Mouse (Mus musculus): ENCODE results near the gene Cdcp2.

DNA sequence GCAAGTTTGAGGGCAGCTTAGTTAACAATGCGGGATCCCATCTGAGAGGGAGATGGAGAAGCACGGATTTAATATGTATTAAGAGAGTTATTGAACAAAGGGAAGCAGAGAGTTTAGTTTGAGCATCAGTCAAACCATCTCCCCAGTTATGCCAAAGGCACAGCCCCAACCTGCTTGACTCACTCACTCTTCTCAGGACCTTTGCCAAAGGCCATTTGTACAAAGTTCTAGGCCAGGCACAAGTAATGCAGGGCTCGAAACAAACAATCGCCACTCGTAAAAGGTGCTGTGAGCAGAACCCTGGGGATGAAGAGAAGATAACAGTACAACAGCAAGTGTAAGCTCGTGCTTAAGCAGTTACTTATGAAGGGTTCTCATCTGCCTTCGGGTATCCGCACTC is 55.9 kb downstream of the Cdcp2 start:
- no peak for TF ChIP-seq POLR2A (IDR thresholded peaks at IDR 0.05; ENCODE audit: low read depth, low read length)
- TF ChIP-seq CTCF (IDR thresholded peaks at IDR 0.05; ENCODE audit: extremely low read depth, insufficient read length, insufficient replicate concordance, low read depth, low read length) = no peak
